Mouse (Mus musculus) liver, embryonic 13.5 days (tissue): ENCODE measurements around the gene Srd5a2. TPM values are rescaled to one million over a fixed set of nuclear protein-coding genes. Genes with fewer than 3 reads are reported as not detected.

ENCODE experiments used
- ATAC-seq: fragments of 200-750 bp; cut with Nextera tagmentation; 2 replicates; pipeline ENCODE4 v1.8.0; 2017; ENCODE audit warnings: low read depth, mild to moderate bottlenecking, moderate number of reproducible peaks, moderate library complexity
- DNase-seq: peaks from one replicate; pipeline ENCODE4 v3.0.0; 2022
- H3K27ac ChIP-seq: fragments of 300-500 bp; sonication (generic); 2 replicates; pipeline ENCODE4 v1.5.1; 2015; ENCODE audit warnings: moderate library complexity, mild to moderate bottlenecking, inconsistent platforms
- H3K27me3 ChIP-seq: fragments of 300-500 bp; sonication (generic); 2 replicates; pipeline ENCODE4 v1.6.1; 2015; ENCODE audit warnings: mild to moderate bottlenecking, inconsistent platforms
- H3K36me3 ChIP-seq: fragments of 300-500 bp; sonication (generic); 2 replicates; pipeline ENCODE4 v1.6.1; 2015; ENCODE audit warnings: mild to moderate bottlenecking, inconsistent platforms
- H3K4me1 ChIP-seq: fragments of 300-500 bp; sonication (generic); replicated peaks from 2 replicates; pipeline ENCODE4 v1.6.1; 2015; ENCODE audit warnings: inconsistent platforms
- H3K4me2 ChIP-seq: fragments of 300-500 bp; sonication (generic); 2 replicates; pipeline ENCODE4 v1.6.1; 2015; ENCODE audit warnings: inconsistent platforms, mild to moderate bottlenecking, moderate library complexity
- H3K4me3 ChIP-seq: fragments of 300-500 bp; sonication (generic); replicated peaks from 2 replicates; pipeline ENCODE4 v1.5.1; 2015; ENCODE audit warnings: mild to moderate bottlenecking, inconsistent platforms
- H3K9ac ChIP-seq: fragments of 300-500 bp; sonication (generic); 2 replicates; pipeline ENCODE4 v1.6.1; 2015; ENCODE audit warnings: mild to moderate bottlenecking, inconsistent platforms
- H3K9me3 ChIP-seq: fragments of 300-500 bp; sonication (generic); replicated peaks from 2 replicates; pipeline ENCODE4 v1.6.1; 2016; ENCODE audit warnings: inconsistent platforms
- WGBS: fragments of 180-500 bp; shearing (Covaris S2); methylation state at CpG from one replicate; pipeline ENCODE4 v1.1.7; 2015; ENCODE audit not compliant: insufficient replicate concordance; 5-methylcytosine and 5-hydroxymethylcytosine counted together
- polyA plus RNA-seq: library from polyadenylated mRNA; unstranded; fragments of >200 nt; fragmentation: Nextera tagmentation; extraction: Ambion mirVana; gene quantifications from 2 replicates; pipeline ENCODE4 v1.2.1, GENCODE M21; 2015

The Srd5a2 gene
- polyA plus RNA-seq, 1 experiment from 2014 or later: not detected

DNA sequence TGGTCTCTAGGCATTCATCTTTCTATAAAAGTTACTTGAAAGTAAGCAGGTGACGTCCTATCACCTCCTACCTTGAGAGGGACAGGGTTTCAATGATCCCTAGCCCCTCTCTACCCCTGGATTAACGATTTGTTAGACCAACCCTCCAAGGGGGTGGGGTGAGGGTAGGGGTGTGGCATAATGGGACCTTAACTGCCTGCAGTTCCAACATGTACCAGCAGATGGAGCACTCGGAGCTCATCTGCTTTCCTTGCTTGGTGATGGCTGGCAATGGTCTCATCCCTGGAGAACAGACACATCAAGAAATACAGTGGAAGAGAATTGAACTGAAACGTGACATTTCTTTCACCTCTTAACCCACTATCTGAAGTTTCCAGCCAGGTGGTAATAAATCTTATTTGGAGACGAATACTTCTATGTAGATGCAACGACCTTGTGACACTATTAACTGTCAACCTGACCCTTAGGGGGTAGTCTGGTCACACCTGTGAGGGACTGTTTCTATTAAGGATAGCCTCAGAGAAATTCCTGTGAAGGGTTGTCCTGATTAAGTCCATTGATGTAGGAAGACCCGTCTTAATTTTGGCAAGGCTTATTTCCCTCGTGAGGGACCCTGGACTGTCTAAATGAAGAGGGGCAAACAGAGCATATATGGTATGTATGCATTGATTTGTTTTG, 27.1 kb downstream of the Srd5a2 start:
- ATAC-seq: peak; percentile 43; the same call in 1 of the 2 replicates

GRCm38 (mm10) chr17:74018281-74018680, 29.4 kb downstream of the Srd5a2 start:
- H3K27ac ChIP-seq: no peak overlapping the region
- H3K27me3 ChIP-seq: no peaks in the 10 kb centered on the region
- no peaks in the 10 kb centered on the region for H3K9me3 ChIP-seq
- no peak overlapping the region for H3K9ac ChIP-seq
- DNase-seq: no peak
- H3K4me3 ChIP-seq: no peak overlapping the region
- WGBS: 55% methylated on average over 4 of the region's 4 CpGs
- no peak overlapping the region for H3K4me2 ChIP-seq
- no peaks in the 10 kb centered on the region for H3K4me1 ChIP-seq
- H3K36me3 ChIP-seq: no peaks in the 10 kb centered on the region
- no peak for ATAC-seq

More for the DNA sequence above, 27.1 kb downstream of the Srd5a2 start:
- no peak overlapping the region for H3K9ac ChIP-seq
- no peak overlapping the region for H3K27ac ChIP-seq
- no peaks in the 10 kb centered on the region for H3K27me3 ChIP-seq
- no peaks in the 10 kb centered on the region for H3K9me3 ChIP-seq
- no peak overlapping the region for H3K4me2 ChIP-seq
- peak; percentile 37 for DNase-seq
- H3K4me3 ChIP-seq: no peak overlapping the region
- WGBS: 36% methylated on average over 8 of the region's 8 CpGs
- no peaks in the 10 kb centered on the region for H3K36me3 ChIP-seq
- no peaks in the 10 kb centered on the region for H3K4me1 ChIP-seq

- no peaks in the 10 kb centered on the region for H3K36me3 ChIP-seq
- H3K9me3 ChIP-seq: no peaks in the 10 kb centered on the region
- ATAC-seq (no peak), DNase-seq (no peak)
- H3K4me3 ChIP-seq: no peak overlapping the region
- H3K27ac ChIP-seq: no peak overlapping the region
- H3K4me2 ChIP-seq: no peak overlapping the region
- H3K4me1 ChIP-seq: no peaks in the 10 kb centered on the region
- no peak overlapping the region for H3K9ac ChIP-seq
- WGBS: 70% methylated on average over 1 of the region's 1 CpGs
- no peaks in the 10 kb centered on the region for H3K27me3 ChIP-seq
These were observed 30.1 kb downstream of the Srd5a2 start for GRCm38 (mm10) chr17:74017649-74018048.

DNA sequence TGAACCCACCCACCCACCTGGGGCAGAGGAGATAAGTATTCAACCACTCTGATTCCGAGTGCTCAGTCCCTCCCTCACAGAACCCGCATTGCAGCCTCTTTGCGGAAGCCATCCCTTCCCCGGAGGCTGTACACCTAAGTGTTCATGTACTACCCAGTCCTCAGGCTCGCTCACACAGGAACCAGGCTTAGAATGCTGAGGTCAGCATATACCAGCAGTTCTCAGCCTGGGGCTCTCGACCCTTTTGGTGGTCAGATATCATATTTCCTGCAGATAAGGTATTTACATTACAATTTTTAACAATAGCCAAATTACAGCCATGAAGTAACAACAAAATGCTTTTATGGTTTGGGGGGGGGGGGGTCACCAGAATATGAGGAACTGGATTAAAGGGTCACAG, 32.6 kb downstream of the Srd5a2 start:
- H3K4me1 ChIP-seq: no peaks in the 10 kb centered on the region
- no peak for ATAC-seq
- WGBS: 61% methylated on average over 6 of the region's 6 CpGs

GRCm38 (mm10) chr17:74008680-74009079, 39.0 kb downstream of the Srd5a2 start:
- Histone ChIP-seq H3K4me2 (no peak overlapping the region), H3K4me1 (no peaks in the 10 kb centered on the region), H3K9me3 (no peaks in the 10 kb centered on the region), H3K36me3 (no peaks in the 10 kb centered on the region), H3K4me3 (no peak overlapping the region), H3K9ac (no peak overlapping the region), H3K27me3 (no peaks in the 10 kb centered on the region), H3K27ac (no peak overlapping the region)
- WGBS: 60% methylated on average over 4 of the region's 4 CpGs
- DNase-seq (no peak), ATAC-seq (no peak)

More for the DNA sequence above, 32.6 kb downstream of the Srd5a2 start:
- H3K27ac ChIP-seq: no peak overlapping the region
- no peaks in the 10 kb centered on the region for H3K27me3 ChIP-seq
- H3K9ac ChIP-seq: no peak overlapping the region
- H3K4me3 ChIP-seq: no peak overlapping the region
- no peak overlapping the region for H3K4me2 ChIP-seq
- no peak for DNase-seq
- H3K36me3 ChIP-seq: no peaks in the 10 kb centered on the region
- no peaks in the 10 kb centered on the region for H3K9me3 ChIP-seq

- Histone ChIP-seq H3K4me1 (no peaks in the 10 kb centered on the region), H3K4me2 (no peak overlapping the region), H3K27me3 (no peaks in the 10 kb centered on the region), H3K36me3 (no peaks in the 10 kb centered on the region), H3K4me3 (no peak overlapping the region), H3K9ac (no peak overlapping the region), H3K9me3 (no peaks in the 10 kb centered on the region), H3K27ac (no peak overlapping the region)
- ATAC-seq (no peak), DNase-seq (no peak)
- WGBS: 68% methylated on average over 8 of the region's 8 CpGs
These were observed 40.7 kb downstream of the Srd5a2 start for GRCm38 (mm10) chr17:74007001-74007400.

GRCm38 (mm10) chr17:74002396-74002795, 45.3 kb downstream of the Srd5a2 start:
- no peaks in the 10 kb centered on the region for H3K4me1 ChIP-seq
- no peak overlapping the region for H3K4me3 ChIP-seq
- H3K4me2 ChIP-seq: no peak overlapping the region
- DNase-seq: no peak
- no peaks in the 10 kb centered on the region for H3K36me3 ChIP-seq
- no peak overlapping the region for H3K9ac ChIP-seq
- 49% methylated on average over 2 of the region's 2 CpGs for WGBS
- no peaks in the 10 kb centered on the region for H3K9me3 ChIP-seq
- no peak for ATAC-seq
- H3K27ac ChIP-seq: no peak overlapping the region
- no peaks in the 10 kb centered on the region for H3K27me3 ChIP-seq

GRCm38 (mm10) chr17:73995907-73996645, 51.6 kb downstream of the Srd5a2 start:
- no peaks in the 10 kb centered on the region for H3K27me3 ChIP-seq
- no peak overlapping the region for H3K4me2 ChIP-seq
- DNase-seq: no peak
- H3K27ac ChIP-seq: no peak overlapping the region
- H3K4me3 ChIP-seq: no peak overlapping the region
- ATAC-seq: no peak
- H3K9me3 ChIP-seq: no peaks in the 10 kb centered on the region
- H3K9ac ChIP-seq: no peak overlapping the region
- no peaks in the 10 kb centered on the region for H3K36me3 ChIP-seq
- 69% methylated on average over 13 of the region's 13 CpGs for WGBS
- no peaks in the 10 kb centered on the region for H3K4me1 ChIP-seq

DNA sequence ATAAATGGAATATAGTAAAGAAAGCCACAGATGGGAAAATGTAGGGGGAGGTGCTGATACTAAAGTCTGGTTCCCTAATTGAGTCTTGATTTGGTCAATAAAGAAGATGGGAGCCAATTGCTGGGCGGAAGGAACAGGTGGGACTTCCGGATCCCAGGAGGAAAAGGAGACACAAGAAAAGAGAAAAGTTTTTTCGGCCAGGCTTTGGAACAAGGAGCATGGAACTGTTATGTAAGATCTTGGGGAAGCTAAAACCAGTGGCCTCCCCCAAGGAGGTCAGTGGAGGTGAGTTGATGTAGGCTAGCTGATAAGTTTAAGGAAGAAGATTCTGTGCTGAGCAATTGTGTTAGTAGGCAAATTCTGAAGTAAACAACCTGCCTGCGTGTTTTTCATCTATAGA, 56.5 kb downstream of the Srd5a2 start:
- Histone ChIP-seq H3K9me3 (no peaks in the 10 kb centered on the region), H3K4me1 (no peaks in the 10 kb centered on the region), H3K36me3 (no peaks in the 10 kb centered on the region), H3K4me2 (no peak overlapping the region), H3K27me3 (no peaks in the 10 kb centered on the region), H3K27ac (no peak overlapping the region), H3K9ac (no peak overlapping the region), H3K4me3 (no peak overlapping the region)
- WGBS: 63% methylated on average over 4 of the region's 4 CpGs
- ATAC-seq (no peak), DNase-seq (no peak)

GRCm38 (mm10) chr17:73986571-73986970, 61.1 kb downstream of the Srd5a2 start:
- DNase-seq: no peak
- WGBS: 35% methylated on average over 2 of the region's 2 CpGs

DNA sequence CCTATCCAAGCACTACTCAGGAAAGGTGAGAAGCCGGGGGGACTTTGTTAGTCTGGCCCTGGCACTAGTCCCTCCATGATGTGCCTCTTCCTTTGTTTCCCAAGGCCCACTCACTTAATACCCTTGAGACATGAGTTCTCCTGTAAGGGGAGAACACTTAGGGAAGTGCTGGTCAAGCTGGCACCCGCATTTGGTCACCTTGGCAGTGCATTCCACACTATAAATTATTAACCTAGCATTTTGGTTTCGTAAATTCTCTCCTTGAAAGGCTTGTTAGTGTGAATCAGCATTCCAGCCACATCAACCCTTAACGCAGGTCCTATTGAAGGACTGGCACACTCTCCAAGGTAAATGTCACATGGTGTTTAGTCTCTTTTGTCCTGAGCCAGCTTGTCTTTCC, 61.8 kb downstream of the Srd5a2 start:
- no peak overlapping the region for H3K4me3 ChIP-seq
- no peaks in the 10 kb centered on the region for H3K9me3 ChIP-seq
- no peaks in the 10 kb centered on the region for H3K36me3 ChIP-seq
- no peak overlapping the region for H3K9ac ChIP-seq
- H3K4me1 ChIP-seq: no peaks in the 10 kb centered on the region
- ATAC-seq: no peak
- H3K27me3 ChIP-seq: no peaks in the 10 kb centered on the region
- no peak for DNase-seq
- WGBS: 50% methylated on average over 4 of the region's 4 CpGs
- no peak overlapping the region for H3K27ac ChIP-seq
- H3K4me2 ChIP-seq: no peak overlapping the region

More at GRCm38 (mm10) chr17:73986571-73986970, 61.1 kb downstream of the Srd5a2 start:
- Histone ChIP-seq H3K36me3 (no peaks in the 10 kb centered on the region), H3K4me2 (no peak overlapping the region), H3K9ac (no peak overlapping the region), H3K4me3 (no peak overlapping the region), H3K27me3 (no peaks in the 10 kb centered on the region), H3K4me1 (no peaks in the 10 kb centered on the region), H3K27ac (no peak overlapping the region), H3K9me3 (no peaks in the 10 kb centered on the region)
- ATAC-seq: no peak

- no peak overlapping the region for H3K9ac ChIP-seq
- H3K4me1 ChIP-seq: no peaks in the 10 kb centered on the region
- no peak overlapping the region for H3K4me3 ChIP-seq
- H3K27me3 ChIP-seq: no peaks in the 10 kb centered on the region
- ATAC-seq (no peak), DNase-seq (no peak)
- H3K9me3 ChIP-seq: no peaks in the 10 kb centered on the region
- 20% methylated on average over 4 of the region's 4 CpGs for WGBS
- H3K36me3 ChIP-seq: no peaks in the 10 kb centered on the region
- H3K4me2 ChIP-seq: no peak overlapping the region
- no peak overlapping the region for H3K27ac ChIP-seq
These were observed 63.2 kb downstream of the Srd5a2 start for GRCm38 (mm10) chr17:73984508-73984907.
